Mouse (Mus musculus): ENCODE data around the gene Zfp324. TPM values are rescaled to one million over a fixed set of nuclear protein-coding genes. Genes with fewer than 3 reads are reported as not detected.
"Not testable (repeated sequence)": the region's sequence is repeated elsewhere in the genome, so short reads cannot be mapped to it uniquely, and the experiment has no call there.

Gene Zfp324
- polyA plus RNA-seq, 1 experiment = 0.80 TPM

- no peak overlapping the region for H3K4me3 ChIP-seq (replicated peaks; ENCODE audit: control insufficient read depth, low read depth, low read length)
- 86% methylated on average over 4 of the region's 4 CpGs for WGBS
- H3K4me1 ChIP-seq (ENCODE audit: control insufficient read depth, insufficient read depth, low read length) = no peaks in the 10 kb centered on the region
- TF ChIP-seq CTCF (IDR thresholded peaks at IDR 0.05; ENCODE audit: control insufficient read depth, insufficient read depth, low read length) (no peak), POLR2A (IDR thresholded peaks at IDR 0.05; ENCODE audit: borderline replicate concordance, control insufficient read depth, low read depth, low read length) (no peak)
- H3K27ac ChIP-seq (ENCODE audit: control insufficient read depth, insufficient read depth, low read depth, low read length, poor library complexity) = no peak overlapping the region
These were observed 32.0 kb upstream of the Zfp324 start for GRCm38 (mm10) chr7:12933615-12934140.

- H3K27ac ChIP-seq (ENCODE audit: control insufficient read depth, insufficient read depth, low read depth, low read length, poor library complexity) = no peak overlapping the region
- TF ChIP-seq CTCF (IDR thresholded peaks at IDR 0.05; ENCODE audit: control insufficient read depth, insufficient read depth, low read length) (no peak), POLR2A (IDR thresholded peaks at IDR 0.05; ENCODE audit: borderline replicate concordance, control insufficient read depth, low read depth, low read length) (no peak)
These were observed 30.8 kb upstream of the Zfp324 start for GRCm38 (mm10) chr7:12934808-12935207.

GRCm38 (mm10) chr7:12937254-12937803 lies 28.3 kb upstream of the Zfp324 start:
- H3K4me1 ChIP-seq (ENCODE audit: control insufficient read depth, insufficient read depth, low read length); H3K4me3 ChIP-seq (replicated peaks; ENCODE audit: control insufficient read depth, low read depth, low read length); H3K27ac ChIP-seq (ENCODE audit: control insufficient read depth, insufficient read depth, low read depth, low read length, poor library complexity): not testable (repeated sequence)
- 81% methylated on average over 4 of the region's 4 CpGs for WGBS

More at GRCm38 (mm10) chr7:12934808-12935207, 30.8 kb upstream of the Zfp324 start:
- no peaks in the 10 kb centered on the region for H3K4me1 ChIP-seq (ENCODE audit: control insufficient read depth, insufficient read depth, low read length)
- no peak overlapping the region for H3K4me3 ChIP-seq (replicated peaks; ENCODE audit: control insufficient read depth, low read depth, low read length)
- WGBS = 65% methylated on average over 3 of the region's 3 CpGs

- TF ChIP-seq CTCF (IDR thresholded peaks at IDR 0.05; ENCODE audit: control insufficient read depth, insufficient read depth, low read length) (no peak), POLR2A (IDR thresholded peaks at IDR 0.05; ENCODE audit: borderline replicate concordance, control insufficient read depth, low read depth, low read length) (no peak)
- WGBS = 83% methylated on average over 4 of the region's 4 CpGs
- H3K27ac ChIP-seq (ENCODE audit: control insufficient read depth, insufficient read depth, low read depth, low read length, poor library complexity) = no peak overlapping the region
- no peak overlapping the region for H3K4me3 ChIP-seq (replicated peaks; ENCODE audit: control insufficient read depth, low read depth, low read length)
- no peaks in the 10 kb centered on the region for H3K4me1 ChIP-seq (ENCODE audit: control insufficient read depth, insufficient read depth, low read length)
These were observed 25.0 kb upstream of the Zfp324 start for GRCm38 (mm10) chr7:12940599-12940998.

- Histone ChIP-seq H3K4me3 (replicated peaks; ENCODE audit: control insufficient read depth, low read depth, low read length) (no peak overlapping the region), H3K4me1 (ENCODE audit: control insufficient read depth, insufficient read depth, low read length) (no peaks in the 10 kb centered on the region), H3K27ac (ENCODE audit: control insufficient read depth, insufficient read depth, low read depth, low read length, poor library complexity) (no peak overlapping the region)
- TF ChIP-seq POLR2A (IDR thresholded peaks at IDR 0.05; ENCODE audit: borderline replicate concordance, control insufficient read depth, low read depth, low read length) (no peak), CTCF (IDR thresholded peaks at IDR 0.05; ENCODE audit: control insufficient read depth, insufficient read depth, low read length) (peak; percentile 40; the same call in 1 of the 2 replicates)
These were observed 22.1 kb upstream of the Zfp324 start for GRCm38 (mm10) chr7:12943488-12943887.

GRCm38 (mm10) chr7:12949032-12949871 lies 16.4 kb upstream of the Zfp324 start:
- H3K4me1 ChIP-seq (ENCODE audit: control insufficient read depth, insufficient read depth, low read length) = peaks cover 2% of the 10 kb centered on the region; the same call in 1 of the 2 replicates
- peak overlapping the region; percentile 88 for H3K4me3 ChIP-seq (replicated peaks; ENCODE audit: control insufficient read depth, low read depth, low read length)
- TF ChIP-seq POLR2A (IDR thresholded peaks at IDR 0.05; ENCODE audit: borderline replicate concordance, control insufficient read depth, low read depth, low read length) (peak; percentile 64; the same call in 1 of the 2 replicates), CTCF (IDR thresholded peaks at IDR 0.05; ENCODE audit: control insufficient read depth, insufficient read depth, low read length) (no peak)
- H3K27ac ChIP-seq (ENCODE audit: control insufficient read depth, insufficient read depth, low read depth, low read length, poor library complexity) = peak overlapping the region; percentile 43
- WGBS = 8% methylated on average over 35 of the region's 35 CpGs

- WGBS = 2% methylated on average over 16 of the region's 16 CpGs
- Histone ChIP-seq H3K27ac (ENCODE audit: control insufficient read depth, insufficient read depth, low read depth, low read length, poor library complexity) (peak overlapping the region; percentile 43), H3K4me1 (ENCODE audit: control insufficient read depth, insufficient read depth, low read length) (peaks cover 2% of the 10 kb centered on the region; the same call in 1 of the 2 replicates), H3K4me3 (replicated peaks; ENCODE audit: control insufficient read depth, low read depth, low read length) (peak overlapping the region; percentile 88)
- TF ChIP-seq CTCF (IDR thresholded peaks at IDR 0.05; ENCODE audit: control insufficient read depth, insufficient read depth, low read length) (no peak), POLR2A (IDR thresholded peaks at IDR 0.05; ENCODE audit: borderline replicate concordance, control insufficient read depth, low read depth, low read length) (no peak)
These were observed 15.8 kb upstream of the Zfp324 start for GRCm38 (mm10) chr7:12949872-12950229.

GRCm38 (mm10) chr7:12954896-12955295 lies 10.7 kb upstream of the Zfp324 start:
- H3K4me1 ChIP-seq (ENCODE audit: control insufficient read depth, insufficient read depth, low read length) = peaks cover 2% of the 10 kb centered on the region; the same call in 1 of the 2 replicates
- 7% methylated on average over 3 of the region's 3 CpGs for WGBS
- H3K4me3 ChIP-seq (replicated peaks; ENCODE audit: control insufficient read depth, low read depth, low read length) = no peak overlapping the region
- TF ChIP-seq CTCF (IDR thresholded peaks at IDR 0.05; ENCODE audit: control insufficient read depth, insufficient read depth, low read length) (no peak), POLR2A (IDR thresholded peaks at IDR 0.05; ENCODE audit: borderline replicate concordance, control insufficient read depth, low read depth, low read length) (no peak)
- H3K27ac ChIP-seq (ENCODE audit: control insufficient read depth, insufficient read depth, low read depth, low read length, poor library complexity) = no peak overlapping the region
